Mouse (Mus musculus) right cerebral cortex, postnatal 36 days (tissue): ENCODE data around the gene Cfap44.

Experiments
- DNase-seq, 2 experiments: peaks; one replicate each; pipeline ENCODE4 v3.0.0; 2022; ENCODE audit warnings: low spot score in 2 of 2, mixed read lengths in 1 of 2

The Cfap44 gene

DNA sequence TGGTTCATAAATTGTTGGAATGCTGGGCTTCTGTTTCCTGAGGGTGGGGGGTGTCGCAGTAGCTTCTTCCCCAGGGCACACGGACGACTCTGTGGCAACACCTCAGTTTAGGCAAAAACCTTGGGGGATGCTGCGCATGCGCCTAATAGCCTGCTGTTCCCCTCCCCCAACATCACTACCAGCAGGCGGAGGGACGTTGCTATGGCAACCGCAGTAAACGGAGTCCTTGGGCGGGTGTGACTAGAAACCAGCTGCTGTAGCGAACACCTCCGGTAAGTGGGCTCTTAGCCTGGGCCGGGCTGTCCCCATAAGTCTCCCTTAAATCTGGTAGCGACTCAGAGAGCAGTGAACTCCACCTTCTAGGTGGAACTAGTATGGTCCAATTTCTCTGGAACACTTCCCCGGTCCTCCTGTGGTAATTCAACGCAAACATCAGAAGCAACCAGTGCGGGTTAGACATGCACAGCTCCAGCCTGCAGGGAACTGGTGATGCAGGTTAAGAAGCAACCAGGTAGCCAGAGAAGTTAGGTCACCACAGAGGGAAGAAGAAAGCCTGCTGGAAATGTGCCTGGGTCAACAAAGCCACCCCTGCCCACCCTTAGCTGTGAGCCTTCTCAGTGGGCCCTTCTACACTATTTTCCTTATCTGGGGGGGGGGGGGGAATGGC is at the start of gene Cfap44:
Gene Cfap44, plus strand, starts transcription at position 220 of the 667 bp plus-strand sequence.
- DNase-seq, result peak; percentile 84 to 88

DNA sequence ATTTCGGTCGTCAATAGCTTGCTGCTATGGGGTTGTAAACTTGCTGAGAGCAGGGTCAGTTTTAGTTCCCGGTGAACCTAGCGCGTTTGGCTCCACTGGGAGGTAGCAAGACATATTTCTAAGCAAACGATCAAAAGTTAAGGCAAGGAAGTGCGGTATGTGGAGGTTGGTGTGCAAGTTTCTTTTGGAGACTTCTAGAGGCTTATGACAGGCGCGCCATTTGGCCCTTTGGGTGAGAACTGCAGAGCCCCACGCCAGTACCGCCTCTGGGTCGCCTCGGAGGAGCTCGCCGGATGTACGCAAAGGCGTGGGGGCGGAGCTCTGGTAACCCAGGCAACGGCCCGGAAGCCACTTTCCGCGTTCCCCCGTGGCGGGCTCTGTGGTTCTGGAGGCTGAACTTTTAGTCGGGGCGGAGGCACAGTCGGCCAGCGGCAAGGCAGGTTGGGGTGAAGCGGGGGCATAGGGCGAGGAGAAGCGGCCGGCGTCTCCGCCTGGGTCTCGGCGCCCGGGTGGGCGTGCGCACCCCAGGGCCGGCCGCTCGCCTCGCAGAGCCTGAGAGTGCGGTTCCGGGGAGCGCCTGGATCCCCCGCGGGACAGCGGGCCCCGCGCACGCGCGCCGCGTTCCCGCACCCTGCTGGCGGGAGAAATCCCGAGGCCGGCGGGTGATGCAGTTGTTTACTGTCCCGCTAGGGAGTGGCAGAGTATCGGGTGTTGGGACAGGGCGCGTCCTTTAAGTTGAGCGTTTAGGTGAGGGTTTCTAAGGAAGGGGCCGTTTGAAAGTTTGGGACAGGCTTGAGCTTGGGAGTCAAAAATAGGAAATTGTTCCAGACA is 47.3 kb upstream of the Cfap44 start, which contains the start of gene Spice1:
Gene Spice1, plus strand, starts transcription at position 51 of the 831 bp plus-strand sequence.
- peak; percentile 89 to 91 for DNase-seq

DNA sequence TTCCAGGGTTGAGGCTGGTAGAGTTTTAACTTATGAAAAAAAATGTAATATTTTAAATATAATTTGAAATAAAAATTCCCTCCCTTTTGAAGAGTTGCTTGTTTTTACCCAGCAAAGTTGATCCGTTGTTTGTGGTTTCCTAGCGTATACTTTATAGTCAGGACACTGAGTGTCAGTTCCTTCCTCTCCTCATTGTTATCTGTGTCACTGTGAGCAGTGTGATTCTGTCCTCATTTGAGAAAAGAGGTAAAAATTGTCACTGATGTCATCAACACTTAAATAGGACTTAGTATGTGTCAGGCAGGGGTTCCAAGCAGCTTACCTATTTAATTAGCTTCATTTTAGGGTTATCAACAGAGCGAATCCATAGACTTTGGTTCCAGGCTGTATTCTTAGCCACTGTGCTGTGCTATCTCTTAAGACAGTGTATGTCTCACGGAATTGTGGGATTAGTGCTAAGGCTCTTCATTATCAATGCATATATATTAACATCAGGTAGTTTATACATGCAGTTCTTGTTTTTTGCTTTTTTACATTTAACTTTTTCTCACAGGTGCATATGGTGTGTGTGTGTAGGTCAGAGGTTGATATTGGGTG is 44.7 kb upstream of the Cfap44 start:
- DNase-seq, result no peak

DNA sequence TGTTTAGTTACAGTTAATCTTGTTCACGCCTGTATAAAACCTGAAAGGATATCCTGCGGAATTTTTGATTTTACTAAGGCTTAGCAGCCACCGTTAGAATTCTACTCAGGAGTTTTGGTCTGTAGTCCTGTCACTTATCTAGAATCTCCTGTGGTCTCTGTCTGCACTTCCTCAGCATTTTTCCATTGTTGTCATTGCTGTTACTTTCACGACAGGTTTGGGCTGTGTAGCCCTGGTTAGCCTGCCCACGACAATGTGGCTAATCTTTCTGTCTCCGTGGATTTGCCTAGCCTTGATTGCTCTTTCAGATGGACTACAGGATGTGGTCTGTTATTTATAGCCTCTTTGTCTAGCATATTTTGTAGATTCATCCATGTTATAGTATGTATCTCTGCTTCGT is 38.3 kb upstream of the Cfap44 start:
- no peak for DNase-seq

DNA sequence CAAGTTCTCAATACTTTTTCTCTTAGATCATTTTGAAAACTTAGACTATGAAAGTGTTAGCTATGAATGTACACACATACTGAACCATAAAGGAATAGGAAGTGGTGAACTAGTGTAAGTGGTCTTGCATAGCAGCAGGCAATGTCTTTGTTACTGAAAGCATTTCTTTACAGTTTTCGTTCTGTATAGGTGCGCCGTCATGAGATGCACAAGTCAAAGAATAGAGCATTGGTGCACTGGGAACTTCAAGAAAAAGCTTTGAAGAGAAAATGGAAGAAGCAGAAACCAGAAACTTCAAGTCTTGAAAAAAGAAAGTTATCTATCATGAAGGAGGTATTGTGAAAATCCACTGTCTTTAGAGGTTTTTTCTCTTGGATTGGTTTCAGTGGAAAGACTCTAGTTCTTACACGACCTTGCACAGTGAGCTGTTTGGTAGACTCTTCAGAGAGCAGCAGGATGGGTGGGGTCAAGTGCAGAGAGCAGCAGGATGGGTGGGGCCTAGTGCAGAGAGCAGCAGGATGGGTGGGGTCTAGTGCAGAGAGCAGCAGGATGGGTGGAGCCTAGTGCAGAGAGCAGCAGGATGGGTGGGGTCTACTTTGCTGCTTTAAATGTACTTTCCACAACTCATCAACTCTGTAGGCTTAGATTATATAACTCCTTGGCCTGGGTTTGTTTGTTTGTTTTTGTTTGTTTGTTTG is 36.9 kb upstream of the Cfap44 start:
- no peak for DNase-seq

DNA sequence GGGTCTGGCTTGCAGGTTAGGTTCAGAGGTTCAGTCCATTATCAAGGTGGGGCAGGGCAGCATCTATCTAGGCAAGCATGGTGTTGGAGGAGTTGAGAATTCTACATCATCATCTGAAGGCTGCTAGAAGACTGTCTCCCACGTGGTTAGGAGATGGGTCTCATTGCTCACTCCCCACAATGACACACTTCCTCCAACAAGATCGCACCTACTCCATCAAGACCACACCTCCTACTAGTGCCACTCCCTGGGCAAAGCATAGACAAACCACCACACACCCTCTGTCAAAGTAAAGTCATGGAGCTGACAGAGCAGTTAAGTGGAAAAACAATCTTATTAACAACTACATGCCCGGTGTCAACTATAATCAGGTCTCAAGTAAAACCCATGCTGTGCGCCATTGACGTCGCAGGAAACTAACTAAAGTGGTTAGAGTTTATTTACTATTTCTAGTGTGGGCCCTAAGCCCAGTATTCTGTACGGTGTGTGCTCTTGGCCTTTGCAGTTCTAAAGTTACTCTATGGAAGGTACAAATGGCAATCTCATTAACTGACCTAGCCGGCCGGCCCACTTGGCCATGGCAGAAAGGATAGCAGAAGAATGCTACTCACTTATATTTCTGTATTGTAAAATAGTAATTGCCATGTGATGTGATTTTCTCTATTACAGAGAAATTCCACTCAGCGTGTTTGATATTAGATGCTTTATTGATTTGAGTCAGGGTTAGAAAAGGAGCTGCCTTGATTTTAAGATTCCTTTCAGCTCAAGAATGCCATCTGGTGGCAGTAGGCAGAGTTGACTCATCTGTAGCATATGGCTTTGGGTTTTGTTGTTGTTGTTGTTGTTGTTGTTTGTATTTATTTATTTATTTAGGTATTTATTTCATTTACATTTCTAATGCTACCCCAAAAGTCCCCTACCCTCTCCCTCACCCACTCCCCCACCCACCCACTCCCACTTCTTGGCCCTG is 32.4 kb upstream of the Cfap44 start:
- no peak for DNase-seq

DNA sequence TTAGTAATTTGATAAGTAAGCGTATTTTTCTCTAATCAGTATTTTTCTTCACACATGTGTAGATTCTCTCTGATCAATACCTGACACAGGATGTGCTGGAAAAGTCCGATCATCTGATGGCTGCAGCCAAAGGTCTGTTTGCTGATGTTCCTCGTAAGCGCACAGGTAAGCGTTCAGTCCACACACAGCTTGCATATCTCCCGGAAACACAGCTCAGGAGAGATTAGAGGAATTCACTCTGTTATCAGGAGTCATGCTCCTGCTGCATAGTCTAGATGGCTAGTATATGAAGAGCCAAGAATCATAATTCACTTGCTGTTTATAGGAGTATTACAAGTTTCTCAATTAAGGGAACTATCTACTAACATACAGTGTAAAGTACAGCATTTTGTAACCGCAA is 29.1 kb upstream of the Cfap44 start:
- DNase-seq, result no peak

DNA sequence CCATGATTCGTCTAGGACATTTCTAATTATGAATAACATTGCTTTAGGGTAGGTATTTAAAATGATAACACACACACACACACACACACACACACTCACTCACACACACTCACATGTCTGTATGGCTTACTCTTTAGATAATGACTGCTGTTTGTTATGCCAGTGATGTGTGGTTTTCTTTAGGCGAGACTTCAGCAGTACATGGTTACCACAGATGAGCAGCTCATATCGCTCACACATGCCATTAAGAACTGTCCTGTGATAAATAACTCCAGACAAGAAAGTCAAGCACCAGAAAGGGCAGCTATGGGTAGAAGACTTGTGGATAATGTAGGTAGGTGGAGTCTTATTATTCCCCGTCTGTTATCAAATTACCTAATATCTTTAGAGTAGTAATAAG is 19.1 kb upstream of the Cfap44 start:
- no peak for DNase-seq

DNA sequence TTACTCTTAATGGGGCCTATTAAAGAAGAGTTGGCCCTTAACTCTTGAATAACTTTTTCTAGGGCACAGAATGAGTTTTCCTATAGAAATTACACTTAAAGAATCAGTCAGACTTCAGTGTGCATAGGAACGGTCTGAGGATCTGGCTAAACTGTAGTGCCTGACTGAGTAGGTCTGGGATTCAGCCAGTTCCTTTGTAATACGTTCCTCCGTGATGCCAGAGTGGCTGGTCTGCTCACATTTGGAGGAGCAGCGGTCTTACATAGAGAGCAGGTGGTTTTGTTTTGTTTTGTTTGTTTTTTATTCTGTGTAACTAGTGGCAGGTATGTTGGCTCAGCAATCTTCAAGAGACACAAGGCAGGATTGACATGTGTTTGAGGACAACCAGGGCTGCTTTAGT is 14.6 kb upstream of the Cfap44 start:
- DNase-seq, result no peak

DNA sequence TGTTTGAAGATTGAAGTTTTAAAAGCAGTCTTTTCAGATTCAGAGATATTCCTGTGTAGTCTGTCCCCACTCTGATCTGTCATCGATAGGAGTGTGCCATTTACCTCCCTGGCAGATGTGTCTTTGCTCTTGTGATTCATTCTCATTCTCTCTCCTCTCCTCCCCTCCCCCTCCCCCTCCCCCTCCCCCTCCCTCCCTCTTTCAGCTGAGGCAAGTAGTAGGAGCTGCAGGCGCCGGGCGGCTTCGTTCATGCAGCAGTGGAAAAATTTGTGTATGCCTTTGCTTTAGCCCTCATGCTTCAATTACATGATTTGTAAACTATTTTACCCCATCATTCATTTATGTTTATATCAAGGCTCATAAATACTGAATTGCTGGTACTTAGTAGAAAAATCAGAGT is 13.0 kb upstream of the Cfap44 start:
- no peak for DNase-seq

DNA sequence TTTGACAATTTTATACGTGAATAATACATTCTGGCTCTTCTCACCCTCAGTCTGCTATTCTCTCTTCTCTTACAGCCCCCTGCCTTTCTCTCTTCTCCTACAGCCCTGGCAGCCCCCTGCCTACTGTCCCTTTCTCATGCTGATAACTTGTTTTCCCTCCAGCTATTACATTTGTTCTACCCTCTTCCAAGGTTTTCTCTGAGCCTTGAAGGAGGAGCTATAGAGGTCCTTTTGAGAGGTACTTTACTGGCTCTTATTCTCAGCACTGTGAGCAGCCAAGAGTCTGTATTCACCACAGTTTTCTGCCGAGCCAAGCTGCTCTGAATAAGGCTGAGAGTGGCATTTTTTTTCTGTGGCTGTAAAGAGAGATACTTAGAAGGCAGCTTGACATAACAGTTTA is 11.0 kb upstream of the Cfap44 start:
- no peak for DNase-seq

DNA sequence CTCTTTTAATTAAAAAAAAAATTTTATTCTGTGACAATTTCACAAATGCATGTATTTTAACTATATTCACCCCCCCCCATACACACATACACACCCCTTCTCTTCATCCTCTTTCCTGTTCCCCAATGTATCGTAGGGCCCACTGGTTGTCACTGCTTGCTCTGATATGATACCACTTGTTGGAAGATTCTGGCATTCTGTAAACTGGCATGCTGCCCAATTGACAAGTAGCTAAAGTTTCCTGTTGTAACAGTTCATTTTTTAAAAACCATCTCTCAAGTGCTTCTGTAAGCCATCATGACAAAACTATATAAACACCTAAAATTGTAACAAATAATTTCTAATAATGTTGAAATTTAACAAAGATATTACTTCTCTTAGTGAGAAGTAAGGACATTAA is 10.3 kb upstream of the Cfap44 start:
- no peak for DNase-seq

DNA sequence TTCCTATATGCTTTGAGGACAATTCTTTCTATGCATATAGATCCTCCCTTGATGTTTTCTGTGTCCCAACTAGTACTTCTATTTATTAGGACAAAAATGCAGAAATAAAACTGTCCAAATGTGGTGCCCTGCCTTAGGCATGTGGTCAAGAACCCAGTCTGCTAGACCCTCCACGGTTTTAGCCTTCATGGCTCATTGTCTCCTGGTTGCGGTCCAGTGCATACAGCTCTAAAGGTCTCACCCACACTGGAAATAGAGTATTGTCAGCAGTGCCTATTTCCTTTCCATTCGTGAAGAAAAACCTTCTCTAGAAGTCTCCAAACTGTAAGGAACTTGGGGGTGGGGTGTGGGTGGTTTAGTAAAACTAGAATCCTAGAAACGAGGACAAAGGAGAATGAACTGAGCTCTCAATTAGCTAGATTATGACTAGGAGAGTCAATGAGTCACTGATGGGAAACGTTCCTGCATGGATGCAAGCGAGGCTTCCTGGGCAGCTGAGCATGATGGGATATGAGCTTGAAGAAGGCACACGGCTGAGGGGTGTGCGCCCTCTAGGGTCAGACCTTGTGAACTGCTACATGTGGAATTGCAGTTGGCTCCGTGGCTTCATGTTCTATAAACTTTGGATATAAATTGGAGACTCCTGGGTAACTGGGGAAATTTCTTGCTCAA is 2.6 kb upstream of the Cfap44 start:
- DNase-seq, result peak; percentile 64 to 78

DNA sequence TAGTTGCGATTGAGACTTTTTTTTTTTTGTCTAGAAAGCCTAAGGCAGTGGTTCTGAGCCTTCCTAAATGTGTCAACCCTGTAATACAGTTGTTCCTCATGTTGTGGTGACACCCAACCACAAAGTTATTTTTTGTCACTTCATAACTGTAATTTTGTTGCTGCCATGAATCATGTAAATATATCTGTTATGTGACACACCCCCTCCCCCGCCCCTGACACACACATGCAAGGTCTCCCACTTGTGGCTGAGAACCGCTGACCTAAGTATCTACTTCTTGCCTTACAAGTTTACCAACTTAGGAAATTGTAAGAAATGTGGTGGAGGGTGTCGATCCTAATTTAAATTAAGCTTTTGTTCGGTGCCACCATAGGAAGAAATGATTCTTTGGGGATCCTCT is 10.3 kb downstream of the Cfap44 start:
- no peak for DNase-seq

DNA sequence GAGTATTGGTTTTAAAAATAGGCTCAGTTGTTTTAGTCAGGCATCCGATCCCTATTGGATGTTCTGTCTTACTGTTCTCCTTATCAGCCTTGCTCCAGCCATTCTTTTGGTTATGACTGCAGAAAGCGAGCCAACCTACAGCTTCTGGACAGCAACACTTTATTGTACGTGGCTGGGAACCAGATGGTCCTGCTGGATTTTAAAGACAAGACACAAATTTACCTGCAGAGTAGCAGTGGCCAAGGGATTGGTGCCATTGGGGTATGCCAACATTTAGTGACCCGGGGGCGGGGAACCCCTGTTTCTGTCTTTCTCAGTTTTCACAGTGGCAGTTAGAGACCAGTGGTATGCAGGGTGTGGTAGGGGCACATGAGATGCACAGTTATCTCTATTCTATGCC is 12.6 kb downstream of the Cfap44 start:
- DNase-seq, result no peak

DNA sequence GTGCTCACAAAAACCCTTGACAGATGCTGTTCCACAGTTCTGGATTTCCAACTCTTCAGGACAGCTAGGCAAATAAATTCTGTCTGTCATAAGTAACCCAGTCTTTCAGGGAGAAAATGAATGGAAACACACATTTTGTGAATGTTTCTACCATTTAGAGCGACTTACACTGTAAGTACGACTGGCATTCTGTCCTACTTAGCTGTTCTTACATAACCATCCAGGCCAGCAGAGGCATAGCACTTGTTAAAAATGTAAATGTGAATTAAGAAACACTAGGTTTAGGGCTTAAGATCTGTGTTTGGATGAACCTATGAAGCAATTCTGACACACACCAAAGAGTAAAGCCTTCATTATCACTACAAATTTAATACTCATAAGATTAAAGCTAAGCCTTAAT is 13.7 kb downstream of the Cfap44 start:
- no peak for DNase-seq

DNA sequence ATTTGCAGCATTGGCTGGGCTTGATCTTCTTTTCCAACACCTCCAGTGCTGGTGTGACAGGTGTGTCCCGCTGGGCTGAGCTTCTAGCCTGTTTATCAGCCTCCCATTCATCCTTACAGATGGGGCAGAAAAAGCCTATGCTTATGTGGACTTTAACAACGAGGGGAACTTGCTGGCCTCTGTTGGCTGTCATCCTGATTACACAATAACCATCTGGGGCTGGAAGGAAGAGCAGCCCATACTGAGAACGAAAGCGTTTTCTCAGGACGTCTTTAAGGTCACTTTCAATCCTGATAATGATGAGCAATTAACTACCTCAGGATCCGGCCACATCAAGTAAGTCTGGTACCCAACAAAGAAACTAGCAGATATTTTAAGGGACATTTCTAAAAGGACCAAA is 15.6 kb downstream of the Cfap44 start:
- DNase-seq, result no peak

DNA sequence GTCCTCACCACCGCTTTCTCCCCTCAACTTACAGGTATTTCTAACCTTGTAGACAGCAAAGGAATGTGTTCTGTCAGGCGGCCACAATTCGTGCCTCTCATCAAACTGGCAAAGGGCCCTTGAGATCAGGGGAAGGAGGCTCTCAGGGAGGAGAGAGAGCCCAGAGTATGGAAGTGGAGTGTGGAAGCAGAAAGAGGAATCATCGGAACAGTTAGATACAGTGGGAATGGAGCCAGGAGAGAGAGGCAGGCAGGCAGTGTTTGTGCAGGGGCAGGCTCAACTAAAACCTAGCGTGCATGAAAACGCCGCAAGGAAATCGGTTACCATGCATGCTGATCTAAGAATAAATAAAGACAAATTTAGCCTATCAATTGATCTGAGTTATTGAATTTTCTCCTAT is 23.0 kb downstream of the Cfap44 start:
- no peak for DNase-seq

DNA sequence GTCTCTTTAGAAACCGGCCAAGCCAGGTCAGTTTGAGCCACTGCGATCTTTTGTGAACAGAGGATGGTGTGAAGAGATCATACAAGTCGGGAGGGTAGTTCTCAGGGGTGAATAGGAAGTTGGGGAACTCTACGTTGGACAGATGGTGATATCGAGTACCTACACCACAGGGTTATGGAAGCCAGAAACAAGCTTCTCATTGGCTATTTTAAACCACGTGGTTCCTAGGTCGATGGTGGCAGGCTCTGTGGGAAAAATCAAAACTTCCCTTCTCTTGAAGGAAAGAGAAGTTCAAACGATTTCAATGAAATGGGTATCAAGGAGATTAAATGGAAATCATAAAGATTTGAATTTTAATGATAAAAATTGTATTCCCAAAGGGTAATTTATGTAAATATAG is 27.1 kb downstream of the Cfap44 start:
- no peak for DNase-seq

DNA sequence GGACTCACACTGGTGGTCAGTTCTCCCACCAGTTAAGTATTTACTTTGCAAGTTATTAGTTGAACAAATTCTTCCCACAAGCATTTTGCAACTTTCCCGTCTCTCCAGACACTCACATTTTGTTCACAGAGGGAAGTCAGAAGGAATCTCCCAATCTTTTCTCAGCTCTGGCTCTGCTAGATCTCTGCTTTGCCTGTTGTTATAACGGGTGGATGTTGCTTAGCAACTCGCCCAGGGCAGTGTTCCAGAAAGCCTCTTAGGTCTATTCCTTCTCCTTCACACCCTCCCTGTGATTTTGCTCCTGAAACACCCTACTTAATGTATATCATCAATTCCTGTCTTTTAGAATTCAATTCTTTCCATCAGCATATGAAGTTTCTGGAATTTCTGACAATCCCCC is 28.9 kb downstream of the Cfap44 start:
- peak; percentile 76 to 82 for DNase-seq

DNA sequence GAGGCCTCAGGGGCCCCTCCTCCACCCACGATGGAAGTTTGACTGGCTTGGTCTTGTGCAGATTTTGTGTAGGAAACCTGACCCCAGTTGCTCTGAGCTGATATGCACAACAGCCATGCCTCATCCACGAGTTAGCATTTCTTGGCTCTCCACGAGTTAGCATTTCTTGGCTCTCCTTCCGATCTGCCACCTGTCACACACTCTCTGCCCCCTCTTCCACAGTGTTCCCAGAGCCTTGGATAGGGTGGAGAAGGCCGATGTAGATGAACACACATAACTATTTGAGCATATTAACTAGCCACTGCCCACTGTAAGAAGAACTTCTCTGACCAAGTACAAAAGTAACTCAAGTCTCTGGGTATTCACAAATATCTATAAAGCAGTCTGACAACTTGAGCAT is 33.9 kb downstream of the Cfap44 start:
- DNase-seq, result no peak
